Mouse (Mus musculus) leukemia stem cell, adult 10-12 weeks (primary cell): ENCODE measurements around the gene Rnf150. TPM values are rescaled to one million over a fixed set of nuclear protein-coding genes. Genes with fewer than 3 reads are reported as not detected.

Experiments used
- polyA plus RNA-seq: library from polyadenylated mRNA; stranded (reverse); fragments of >175 nt; gene quantifications from 2 replicates; pipeline ENCODE4 v1.2.3, GENCODE M21; 2012; ENCODE audit warnings: low replicate concordance

Rnf150 gene
- polyA plus RNA-seq, result 0.10 and 0.48 TPM in 2 replicates

GRCm38 (mm10) chr8:82863041-82863744, at the start of gene Rnf150:
Gene Rnf150, plus strand, starts transcription at chr8:82863356.

Other genes starting within 250 kb of the Rnf150 start
- gene Zfp330, start 89.2 kb upstream of the Rnf150 start, polyA plus RNA-seq, result 3.0 and 14.3 TPM in 2 replicates